Mouse (Mus musculus): Measurements from ENCODE around the gene Atp2c2. TPM values are rescaled to one million over a fixed set of nuclear protein-coding genes. Genes with fewer than 3 reads are reported as not detected.

The Atp2c2 gene
- total RNA-seq (2012; rRNA removed) (0.27 and 0.33 TPM in 2 replicates), polyA plus RNA-seq (2012; ENCODE audit: insufficient read depth in 1 of 2, insufficient read length in 2 of 2, low read depth in 1 of 2, low replicate concordance in 2 of 2, missing spikeins in 1 of 2) (under 1 TPM in 1 of 2 experiments, not detected in 1; 0.58 TPM)

GRCm38 (mm10) chr8:119699549-119700134 is at the start of gene Atp2c2:
Atp2c2 (plus strand) TSS chr8:119700009.
- H3K27me3 ChIP-seq (ENCODE audit: control insufficient read depth in 1 of 2, insufficient read depth in 2 of 2, low read length in 2 of 2): no peaks in the 10 kb centered on the region

GRCm38 (mm10) chr8:119651324-119651723 is 48.5 kb upstream of the Atp2c2 start:
- Histone ChIP-seq H3K27me3 (ENCODE audit: control insufficient read depth in 1 of 2, insufficient read depth in 2 of 2, low read length in 2 of 2) (no peaks in the 10 kb centered on the region), H3K27ac (ENCODE audit: control insufficient read depth, low read depth, low read length) (no peak overlapping the region), H3K9me3 (replicated peaks; ENCODE audit: insufficient read depth, low read length) (no peaks in the 10 kb centered on the region), H3K36me3 (ENCODE audit: control insufficient read depth in 1 of 2, insufficient read depth in 2 of 2, low read length in 2 of 2) (no peaks in the 10 kb centered on the region), H3K4me3 (ENCODE audit: control insufficient read depth in 1 of 2, insufficient read depth in 1 of 2, low read depth in 2 of 2, low read length in 2 of 2) (no peak overlapping the region), H3K79me2 (ENCODE audit: control insufficient read depth, insufficient read depth, low read length, poor library complexity) (no peaks in the 10 kb centered on the region), H3K9ac (ENCODE audit: control insufficient read depth, low read depth, low read length, poor library complexity, severe bottlenecking) (no peak overlapping the region), H3K4me1 (ENCODE audit: control insufficient read depth in 1 of 2, insufficient read depth in 2 of 2, low read length in 2 of 2) (no peaks in the 10 kb centered on the region)
- TF ChIP-seq RAD21 (IDR thresholded peaks at IDR 0.05; ENCODE audit: low read depth, low read length) (no peak), MAZ (IDR thresholded peaks at IDR 0.05; ENCODE audit: low read depth, low read length) (no peak), JUND (IDR thresholded peaks at IDR 0.05; ENCODE audit: low read depth, low read length) (no peak), ELF1 (IDR thresholded peaks at IDR 0.05; ENCODE audit: low read depth, low read length) (no peak), MYC (IDR thresholded peaks at IDR 0.05; ENCODE audit: low read depth, low read length) (no peak), GABPA (IDR thresholded peaks at IDR 0.05; ENCODE audit: low read depth, low read length) (no peak), MXI1 (IDR thresholded peaks at IDR 0.05; ENCODE audit: low read depth, low read length) (no peak), MYB (IDR thresholded peaks at IDR 0.05; ENCODE audit: low read depth, low read length) (no peak), EP300 (IDR thresholded peaks at IDR 0.05; ENCODE audit: low read depth in 1 of 2, low read length in 2 of 2) (no peak), ZC3H11A (IDR thresholded peaks at IDR 0.05; ENCODE audit: low read depth, low read length) (no peak), SMC3 (IDR thresholded peaks at IDR 0.05; ENCODE audit: low read depth, low read length) (no peak), MEF2A (IDR thresholded peaks at IDR 0.05; ENCODE audit: extremely low read depth, insufficient replicate concordance, low read depth, low read length, poor library complexity, severe bottlenecking) (no peak), CTCF (IDR thresholded peaks at IDR 0.05 in 2 of 3, conservative IDR thresholded peaks at IDR 0.05 in 1 of 3; ENCODE audit: control insufficient read depth in 1 of 3, insufficient read depth in 1 of 3, low read depth in 2 of 3, low read length in 3 of 3, poor library complexity in 1 of 3, severe bottlenecking in 1 of 3) (no peak), CHD1 (IDR thresholded peaks at IDR 0.05; ENCODE audit: low read depth, low read length) (no peak), ZNF384 (IDR thresholded peaks at IDR 0.05; ENCODE audit: low read depth, low read length) (no peak), E2F4 (IDR thresholded peaks at IDR 0.05; ENCODE audit: borderline replicate concordance, low read depth, low read length) (no peak), NRF1 (IDR thresholded peaks at IDR 0.05; ENCODE audit: insufficient read depth, low read depth, low read length, poor library complexity, severe bottlenecking) (no peak), USF2 (IDR thresholded peaks at IDR 0.05; ENCODE audit: borderline replicate concordance in 1 of 2, insufficient read depth in 1 of 2, low read depth in 1 of 2, low read length in 2 of 2) (no peak), HCFC1 (IDR thresholded peaks at IDR 0.05; ENCODE audit: low read depth, low read length) (no peak), ZMIZ1 (IDR thresholded peaks at IDR 0.05; ENCODE audit: low read depth, low read length) (no peak)
- no peak for DNase-seq (ENCODE audit: low read depth, low spot score)

More at GRCm38 (mm10) chr8:119699549-119700134, at the start of gene Atp2c2:
- DNase-seq (ENCODE audit: low read depth, low spot score): no peak
- no peak within 1 kb of the TSS for H3K27ac ChIP-seq (ENCODE audit: control insufficient read depth, low read depth, low read length)
- no peaks in the 10 kb centered on the region for H3K79me2 ChIP-seq (ENCODE audit: control insufficient read depth, insufficient read depth, low read length, poor library complexity)
- no peaks in the 10 kb centered on the region for H3K9me3 ChIP-seq (replicated peaks; ENCODE audit: insufficient read depth, low read length)
- no peak within 1 kb of the TSS for H3K9ac ChIP-seq (ENCODE audit: control insufficient read depth, low read depth, low read length, poor library complexity, severe bottlenecking)
- no peak within 1 kb of the TSS for H3K4me3 ChIP-seq (ENCODE audit: control insufficient read depth in 1 of 2, insufficient read depth in 1 of 2, low read depth in 2 of 2, low read length in 2 of 2)
- TF ChIP-seq CHD2 (IDR thresholded peaks at IDR 0.05; ENCODE audit: low read length): no peak
- no peak for TF ChIP-seq MAZ (IDR thresholded peaks at IDR 0.05; ENCODE audit: low read depth, low read length)
- TF ChIP-seq USF1 (IDR thresholded peaks at IDR 0.05; ENCODE audit: low read depth, low read length): no peak
- no peak for TF ChIP-seq USF2 (IDR thresholded peaks at IDR 0.05; ENCODE audit: borderline replicate concordance in 1 of 2, insufficient read depth in 1 of 2, low read depth in 1 of 2, low read length in 2 of 2)
- no peak for TF ChIP-seq E2F4 (IDR thresholded peaks at IDR 0.05; ENCODE audit: borderline replicate concordance, low read depth, low read length)
- no peak for TF ChIP-seq TCF12 (IDR thresholded peaks at IDR 0.05; ENCODE audit: low read depth, low read length)
- TF ChIP-seq ETS1 (IDR thresholded peaks at IDR 0.05; ENCODE audit: low read depth, low read length): no peak
- TF ChIP-seq MYB (IDR thresholded peaks at IDR 0.05; ENCODE audit: low read depth, low read length): no peak
- TF ChIP-seq ZNF384 (IDR thresholded peaks at IDR 0.05; ENCODE audit: low read depth, low read length): no peak
- TF ChIP-seq BHLHE40 (IDR thresholded peaks at IDR 0.05; ENCODE audit: borderline replicate concordance, low read depth, low read length): no peak
- TF ChIP-seq NELFE (IDR thresholded peaks at IDR 0.05; ENCODE audit: low read depth, low read length): no peak
- TF ChIP-seq EP300 (IDR thresholded peaks at IDR 0.05; ENCODE audit: low read depth in 1 of 2, low read length in 2 of 2): no peak
- TF ChIP-seq MYC (IDR thresholded peaks at IDR 0.05; ENCODE audit: low read depth, low read length): no peak
- TF ChIP-seq TBP (IDR thresholded peaks at IDR 0.05; ENCODE audit: low read depth, low read length): no peak
- no peak for TF ChIP-seq SIN3A (IDR thresholded peaks at IDR 0.05; ENCODE audit: low read length)
- TF ChIP-seq POLR2AphosphoS5 (IDR thresholded peaks at IDR 0.05; ENCODE audit: borderline replicate concordance, low read depth, low read length): no peak
- no peak for TF ChIP-seq CTCF (IDR thresholded peaks at IDR 0.05 in 2 of 3, conservative IDR thresholded peaks at IDR 0.05 in 1 of 3; ENCODE audit: control insufficient read depth in 1 of 3, insufficient read depth in 1 of 3, low read depth in 2 of 3, low read length in 3 of 3, poor library complexity in 1 of 3, severe bottlenecking in 1 of 3)
- no peak for TF ChIP-seq RCOR1 (IDR thresholded peaks at IDR 0.05; ENCODE audit: low read depth, low read length)
- no peaks in the 10 kb centered on the region for H3K4me1 ChIP-seq (ENCODE audit: control insufficient read depth in 1 of 2, insufficient read depth in 2 of 2, low read length in 2 of 2)
- H3K36me3 ChIP-seq (ENCODE audit: control insufficient read depth in 1 of 2, insufficient read depth in 2 of 2, low read length in 2 of 2): no peaks in the 10 kb centered on the region
